Mouse (Mus musculus) hematopoietic stem cell, adult 5-6 weeks (primary cell): ENCODE data around the gene Zfp142. TPM values are rescaled to one million over a fixed set of nuclear protein-coding genes. Genes with fewer than 3 reads are reported as not detected.

Experiments
- ATAC-seq, 2 experiments: fragments of 125-278 bp in 1 of 2; replicated peaks in 1 of 2; 2 replicates each; pipeline ENCODE4 v1.8.0; 2016 to 2017; ENCODE audit warnings: inconsistent platforms in 2 of 2, mild to moderate bottlenecking in 2 of 2, moderate number of reproducible peaks in 2 of 2, low read depth in 1 of 2, moderate TSS enrichment in 1 of 2; ENCODE audit not compliant: low FRiP score in 2 of 2, poor library complexity in 2 of 2, severe bottlenecking in 2 of 2, insufficient read depth in 1 of 2, low TSS enrichment in 1 of 2
- total RNA-seq: library from RNA; stranded (forward); fragments of 172-1452, 232-1000 nt; gene quantifications from 2 replicates; pipeline ENCODE4 v1.2.3, GENCODE M21; 2017

Gene Zfp142
- total RNA-seq, 1 experiment from 2014 or later = 10.2 TPM

GRCm38 (mm10) chr1:74538650-74539049 is 49.4 kb downstream of the Zfp142 start:
- ATAC-seq = no peak

DNA sequence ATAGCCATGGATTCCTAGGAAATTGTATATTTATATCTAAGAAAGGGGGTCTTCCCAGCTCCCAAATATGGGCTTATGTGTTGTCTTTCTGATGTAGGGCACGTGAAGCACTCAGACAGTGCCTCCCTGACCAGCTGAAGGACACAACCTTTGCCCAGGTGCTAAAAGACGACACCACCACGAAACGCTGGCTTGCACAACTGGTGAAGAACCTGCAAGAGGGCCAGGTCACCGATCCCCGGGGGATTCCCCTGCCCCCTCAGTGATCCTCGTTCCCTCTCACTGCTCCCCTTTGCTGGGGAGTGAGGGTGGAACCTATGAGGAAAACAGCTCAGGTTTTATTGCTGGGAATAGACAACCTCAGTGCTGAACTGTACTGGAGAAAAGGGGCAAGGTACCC is 59.5 kb downstream of the Zfp142 start:
- no peak for ATAC-seq

GRCm38 (mm10) chr1:74524746-74525145 is 63.3 kb downstream of the Zfp142 start:
- no peak for ATAC-seq

DNA sequence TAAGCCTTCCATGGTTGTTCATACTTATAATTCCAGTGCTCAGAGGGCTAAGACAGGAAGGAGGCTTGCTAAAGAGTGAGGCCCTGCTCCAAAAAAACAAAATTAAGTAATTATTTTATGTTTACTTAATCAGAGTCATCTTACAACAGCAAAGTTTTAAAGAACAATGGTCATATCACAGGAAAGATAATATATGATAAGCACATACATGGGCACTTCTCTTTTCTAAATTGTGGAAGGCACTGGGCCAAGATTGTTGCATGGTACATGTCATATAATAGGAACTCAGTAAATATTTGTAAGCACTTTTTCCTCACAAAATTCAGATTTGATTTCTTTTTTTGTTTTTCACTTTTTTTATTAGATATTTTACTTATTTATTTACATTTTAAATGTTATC is 68.2 kb downstream of the Zfp142 start:
- no peak for ATAC-seq

Other genes starting within 250 kb of the Zfp142 start
- 1.3 TPM in 1 of 2 replicates, not detected in the other for gene Catip, start 226.1 kb downstream of the Zfp142 start, total RNA-seq
- 3.2 TPM in 1 of 2 replicates, not detected in the other for gene Slc11a1, start 213.1 kb downstream of the Zfp142 start, total RNA-seq
- gene Ctdsp1, start 196.7 kb downstream of the Zfp142 start, total RNA-seq = 38.1 and 40.0 TPM in 2 replicates
- 0.55 TPM in 1 of 2 replicates, not detected in the other for gene Vil1, start 178.9 kb downstream of the Zfp142 start, total RNA-seq
- 73.4 and 82.5 TPM in 2 replicates for gene Cnot9, start 82.2 kb downstream of the Zfp142 start, total RNA-seq
- not detected in 2 replicates for gene Plcd4, start 45.4 kb downstream of the Zfp142 start, total RNA-seq
- 62.7 and 63.0 TPM in 2 replicates for gene Usp37, start 44.0 kb downstream of the Zfp142 start, total RNA-seq
- gene Bcs1l, start within 50 bp of the Zfp142 start, total RNA-seq = 14.9 and 25.4 TPM in 2 replicates
- gene Rnf25, start 13.2 kb upstream of the Zfp142 start, total RNA-seq = 33.0 and 39.7 TPM in 2 replicates
- 0.15 and 0.25 TPM in 2 replicates for gene Stk36, start 13.2 kb upstream of the Zfp142 start, total RNA-seq
- 23.8 and 25.6 TPM in 2 replicates for gene Ttll4, start 73.5 kb upstream of the Zfp142 start, total RNA-seq
- gene Cyp27a1, start 125.3 kb upstream of the Zfp142 start, total RNA-seq = 4.9 and 5.3 TPM in 2 replicates
- gene Prkag3, start 161.0 kb upstream of the Zfp142 start, total RNA-seq = not detected in 2 replicates
- gene Wnt6, start 183.6 kb upstream of the Zfp142 start, total RNA-seq = not detected in 2 replicates
- not detected in 2 replicates for gene Wnt10a, start 203.3 kb upstream of the Zfp142 start, total RNA-seq